ENCODE assay signal across 23 mouse cellular contexts in genomic region chr5:87567306-87567705, GRCm38 (mm10). TPM values are rescaled to one million over a fixed set of nuclear protein-coding genes. Genes with fewer than 3 reads are reported as not detected.
DNase-seq lines count a peak whose midpoint lies in the region; ATAC-seq and TF ChIP-seq lines count a peak whose summit lies in the region.
"Had no signal": no experiment of that assay in that cellular context is flagged by ENCODE, and none has a peak within 500 bp of the region (broad histone marks: within the 10 kb centered on the region; RNA-seq: fewer than 3 reads in every experiment).

No protein-coding gene starts in this region.

- no peak overlapping the region for H3K4me3 ChIP-seq in kidney, embryonic 14.5 days (ENCODE audit: low read length)
- peak overlapping the region; percentile 36 for H3K4me3 ChIP-seq in liver, postnatal 0 days (ENCODE audit: low read depth, low read length)
- H3K4me3 ChIP-seq: embryonic facial prominence, embryonic 10.5 days; forebrain, embryonic 13.5 days; gastrocnemius, adult 2 months; heart, embryonic 12.5 days had no signal

- no peak overlapping the region for H3K4me2 ChIP-seq in kidney, embryonic 14.5 days (replicated peaks; ENCODE audit: low read depth, low read length)
- peak overlapping the region; percentile 52 for H3K4me2 ChIP-seq in liver, postnatal 0 days (ENCODE audit: low read depth, low read length)
- H3K4me2 ChIP-seq: forebrain, embryonic 13.5 days; heart, embryonic 12.5 days had no signal

- no peak overlapping the region for H3K27ac ChIP-seq in kidney, embryonic 14.5 days (ENCODE audit: low read depth, low read length)
- peak overlapping the region; percentile 57; the same call in 1 of the 2 replicates for H3K27ac ChIP-seq in liver, postnatal 0 days (ENCODE audit: low read depth)
- H3K27ac ChIP-seq: embryonic facial prominence, embryonic 10.5 days; forebrain, embryonic 13.5 days; gastrocnemius, adult 2 months had no signal

- DNase-seq in kidney, adult 18-20 months: peak; percentile 58
- no peak for DNase-seq in liver, postnatal 0 days
- no peak for DNase-seq in liver
- DNase-seq in kidney, postnatal 14 days: peak; percentile 45
- DNase-seq in cerebellum, postnatal 4 days (ENCODE audit: low spot score in 2 of 2): no peak
- no peak for DNase-seq in frontal cortex, postnatal 25 days (ENCODE audit: low spot score in 2 of 2)
- DNase-seq: adrenal gland, postnatal 14 days; cerebellum, adult 11-12 months; cerebellum, adult 9-10 months; cerebellum, postnatal 36 days; forebrain, postnatal 0 days; gastrocnemius, adult 2 months; gastrocnemius, postnatal 25 days; heart, postnatal 36 days had no signal

- H3K36me3 ChIP-seq in kidney, embryonic 14.5 days (ENCODE audit: control insufficient read depth, insufficient read depth, low read length): no peaks in the 10 kb centered on the region
- 0 out of 2 replicates have a peak, but pooled peaks cover 2% of the 10 kb centered on the region for H3K36me3 ChIP-seq in liver, postnatal 0 days (replicated peaks; ENCODE audit: insufficient read depth, low read length)
- H3K36me3 ChIP-seq: embryonic facial prominence, embryonic 10.5 days; heart, embryonic 12.5 days had no signal

- H3K9ac ChIP-seq in kidney, embryonic 14.5 days (ENCODE audit: low read depth, low read length): no peak overlapping the region
- no peak overlapping the region for H3K9ac ChIP-seq in liver, postnatal 0 days (replicated peaks)
- H3K9ac ChIP-seq: forebrain, embryonic 13.5 days; forebrain, postnatal 0 days; heart, embryonic 12.5 days had no signal

- no peaks in the 10 kb centered on the region for H3K27me3 ChIP-seq in kidney, embryonic 14.5 days (ENCODE audit: control insufficient read depth, insufficient read depth, low read length)
- H3K27me3 ChIP-seq in liver, postnatal 0 days (ENCODE audit: insufficient read depth, low read length): no peaks in the 10 kb centered on the region
- H3K27me3 ChIP-seq: CH12.LX; forebrain, embryonic 13.5 days; heart, embryonic 12.5 days; Patski had no signal

- TF ChIP-seq CTCF in liver, postnatal 0 days (IDR thresholded peaks at IDR 0.05; ENCODE audit: low read depth): no peak

- H3K4me1 ChIP-seq in kidney, embryonic 14.5 days (ENCODE audit: control insufficient read depth, insufficient read depth, low read length): no peaks in the 10 kb centered on the region
- no peaks in the 10 kb centered on the region for H3K4me1 ChIP-seq in liver, postnatal 0 days (ENCODE audit: insufficient read depth)
- H3K4me1 ChIP-seq: embryonic facial prominence, embryonic 10.5 days; forebrain, embryonic 13.5 days; heart, embryonic 12.5 days had no signal

- TF ChIP-seq EP300 in liver, postnatal 0 days (IDR thresholded peaks at IDR 0.05; ENCODE audit: low read depth): no peak

- ATAC-seq in kidney, embryonic 14.5 days (ENCODE audit: low FRiP score, low TSS enrichment): no peak
- peak; percentile 83 for ATAC-seq in liver, postnatal 0 days
- ATAC-seq: activated CD4-positive, CD25-positive, alpha-beta regulatory T cell, adult 4 months; forebrain, embryonic 13.5 days; forebrain, postnatal 0 days; Patski had no signal

- 86% methylated on average over 1 of the region's 1 CpGs for WGBS in kidney, embryonic 14.5 days
- WGBS in liver, postnatal 0 days (ENCODE audit: insufficient replicate concordance): 64% methylated on average over 1 of the region's 1 CpGs

- H3K9me3 ChIP-seq in kidney, embryonic 14.5 days (ENCODE audit: control insufficient read depth, low read length): no peaks in the 10 kb centered on the region
- no peaks in the 10 kb centered on the region for H3K9me3 ChIP-seq in liver, postnatal 0 days (ENCODE audit: low read length)
- H3K9me3 ChIP-seq: embryonic facial prominence, embryonic 10.5 days; forebrain, embryonic 13.5 days; heart, embryonic 12.5 days had no signal

RNA-seq across cellular contexts. Expression of gene Sult1d1, which starts 1.5 kb away (rescaled TPM):
- polyA plus RNA-seq in kidney, embryonic 14.5 days (2014; fragmentation: Nextera tagmentation; extraction: Ambion mirVana): 16.7 and 31.0 TPM in 2 replicates
- polyA plus RNA-seq in liver, postnatal 0 days (2015; fragmentation: Nextera tagmentation; extraction: Ambion mirVana): 57.9 and 68.7 TPM in 2 replicates
- polyA plus RNA-seq: embryonic facial prominence, embryonic 10.5 days; forebrain, embryonic 13.5 days; forebrain, postnatal 0 days; heart, embryonic 12.5 days; hindbrain, embryonic 11.5 days; Patski had no signal

RNA-seq across cellular contexts. Expression of gene Sult1e1, which starts 24.1 kb away (rescaled TPM):
- 1.2 and 1.4 TPM in 2 replicates for polyA plus RNA-seq in kidney, embryonic 14.5 days (2014; fragmentation: Nextera tagmentation; extraction: Ambion mirVana)
- 0.08 and 0.14 TPM in 2 replicates for polyA plus RNA-seq in liver, postnatal 0 days (2015; fragmentation: Nextera tagmentation; extraction: Ambion mirVana)
- polyA plus RNA-seq: activated CD4-positive, CD25-positive, alpha-beta regulatory T cell, adult 4 months; forebrain, embryonic 13.5 days; forebrain, postnatal 0 days; heart, embryonic 12.5 days; heart, embryonic 16.5 days; hindbrain, embryonic 11.5 days; Patski had no signal

RNA-seq across cellular contexts. Expression of gene Sult1b1, which starts 29.3 kb away (rescaled TPM):
- polyA plus RNA-seq in kidney, embryonic 14.5 days (2014; fragmentation: Nextera tagmentation; extraction: Ambion mirVana): 1.1 and 1.6 TPM in 2 replicates
- 3.7 and 3.9 TPM in 2 replicates for polyA plus RNA-seq in liver, postnatal 0 days (2015; fragmentation: Nextera tagmentation; extraction: Ambion mirVana)
- polyA plus RNA-seq: activated CD4-positive, CD25-positive, alpha-beta regulatory T cell, adult 4 months; forebrain, embryonic 13.5 days; forebrain, postnatal 0 days; heart, embryonic 12.5 days; Patski had no signal

Comparison
In these comparisons a context has a peak if more than half of its experiments do, and no peak if none do; other contexts are left out.
1. DNase-seq: peak in kidney, adult 18-20 months (single experiment) and kidney, postnatal 14 days (single experiment); none in liver, postnatal 0 days (single experiment), liver (single experiment), cerebellum, postnatal 4 days (0 of 2) and frontal cortex, postnatal 25 days (0 of 2).